In genomic region chr19:31963147-31963546, GRCm38 (mm10) we compare ENCODE assay signal across 8 mouse cellular contexts.
"Had no signal": no experiment of that assay in that cellular context is flagged by ENCODE, and none has a peak within 500 bp of the region (broad histone marks: within the 10 kb centered on the region; RNA-seq: fewer than 3 reads in every experiment).

No protein-coding gene starts in this region.

- DNase-seq: kidney, adult 11 months; kidney, adult 9 months; kidney, postnatal 10 days; lung, adult 2 months; right cerebral cortex, postnatal 14 days; thymus, postnatal 36 days had no signal

- ATAC-seq: lung, postnatal 0 days; midbrain, embryonic 15.5 days had no signal
